Mouse (Mus musculus) forebrain, embryonic 16.5 days (tissue): ENCODE results near the gene 3110082I17Rik. TPM values are rescaled to one million over a fixed set of nuclear protein-coding genes. Genes with fewer than 3 reads are reported as not detected.

Experiments used
- ATAC-seq: fragments of 200-750 bp; cut with Nextera tagmentation; 2 replicates; pipeline ENCODE4 v1.8.0; 2017; ENCODE audit warnings: mild to moderate bottlenecking, moderate library complexity
- H3K27ac ChIP-seq: fragments of 300-500 bp; sonication (generic); 2 replicates; pipeline ENCODE4 v1.5.1; 2014; ENCODE audit warnings: low read length, control low read depth
- H3K27me3 ChIP-seq: fragments of 300-500 bp; sonication (generic); replicated peaks from 2 replicates; pipeline ENCODE4 v1.6.1; 2014; ENCODE audit warnings: low read length; ENCODE audit not compliant: control insufficient read depth, insufficient read depth
- H3K36me3 ChIP-seq: fragments of 300-500 bp; sonication (generic); 2 replicates; pipeline ENCODE4 v1.6.1; 2014; ENCODE audit not compliant: control insufficient read depth, insufficient read depth
- H3K4me1 ChIP-seq: fragments of 300-500 bp; sonication (generic); replicated peaks from 2 replicates; pipeline ENCODE4 v1.6.1; 2014; ENCODE audit warnings: low read length; ENCODE audit not compliant: control insufficient read depth, insufficient read depth
- H3K4me2 ChIP-seq: fragments of 300-500 bp; sonication (generic); 2 replicates; pipeline ENCODE4 v1.6.1; 2014; ENCODE audit warnings: mild to moderate bottlenecking, low read length, control low read depth
- H3K4me3 ChIP-seq: fragments of 300-500 bp; sonication (generic); replicated peaks from 2 replicates; pipeline ENCODE4 v1.5.1; 2014; ENCODE audit warnings: mild to moderate bottlenecking, low read length, control low read depth
- H3K9ac ChIP-seq: fragments of 300-500 bp; sonication (generic); replicated peaks from 2 replicates; pipeline ENCODE4 v1.6.1; 2014; ENCODE audit warnings: low read depth, low read length, control low read depth
- H3K9me3 ChIP-seq: fragments of 300-500 bp; sonication (generic); 2 replicates; pipeline ENCODE4 v1.6.1; 2016; ENCODE audit warnings: low read length; ENCODE audit not compliant: control insufficient read depth
- WGBS: fragments of 180-500 bp; shearing (Covaris S2); extraction: QIAGEN DNeasy Blood & Tissue Kit; methylation state at CpG from one replicate; pipeline ENCODE4 v1.1.7; 2014; 5-methylcytosine and 5-hydroxymethylcytosine counted together
- polyA plus RNA-seq: library from polyadenylated mRNA; unstranded; fragments of >200 nt; fragmentation: Nextera tagmentation; extraction: Ambion mirVana; gene quantifications from 2 replicates; pipeline ENCODE4 v1.2.1, GENCODE M21; 2015

The 3110082I17Rik gene
- polyA plus RNA-seq, 1 experiment from 2014 or later, result 22.7 TPM

- no peak for ATAC-seq
- H3K9me3 ChIP-seq, result no peaks in the 10 kb centered on the region
- H3K27ac ChIP-seq, result no peak overlapping the region
- H3K4me2 ChIP-seq, result no peak overlapping the region
- H3K4me1 ChIP-seq, result no peaks in the 10 kb centered on the region
- H3K9ac ChIP-seq, result no peak overlapping the region
- peaks cover 8% of the 10 kb centered on the region; the same call in 1 of the 2 replicates for H3K36me3 ChIP-seq
- WGBS, result 83% methylated on average over 8 of the region's 8 CpGs
- no peaks in the 10 kb centered on the region for H3K27me3 ChIP-seq
- H3K4me3 ChIP-seq, result no peak overlapping the region
Observed at GRCm38 (mm10) chr5:139332590-139333272, 127.6 kb downstream of the 3110082I17Rik start.

- 23% methylated on average over 8 of the region's 8 CpGs for WGBS
- 0 out of 2 replicates have a peak, but pooled peaks have one; percentile 31 for ATAC-seq
- H3K9ac ChIP-seq, result no peak overlapping the region
Observed at GRCm38 (mm10) chr5:139331742-139332141, 128.6 kb downstream of the 3110082I17Rik start.

DNA sequence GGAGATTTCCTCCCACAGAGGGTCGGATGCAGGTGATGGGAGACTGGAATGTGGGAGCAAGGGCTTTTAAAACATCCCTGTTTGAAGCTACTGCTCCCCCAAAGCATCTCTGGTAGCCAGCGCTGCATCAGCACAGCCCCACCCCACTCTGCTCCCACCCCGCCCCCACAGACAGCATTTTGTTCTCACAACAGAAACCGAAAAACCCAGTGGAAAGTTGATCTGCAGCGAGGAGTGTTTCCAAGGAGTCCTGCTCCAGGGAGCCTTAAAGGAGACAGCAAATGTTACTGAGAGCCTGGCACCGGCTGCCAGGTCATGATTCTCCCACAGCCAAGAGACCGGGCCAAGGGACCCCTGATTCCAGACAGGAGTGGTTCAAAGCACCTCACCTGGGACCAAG, 129.6 kb downstream of the 3110082I17Rik start:
- Histone ChIP-seq H3K27ac (no peak overlapping the region), H3K4me2 (no peak overlapping the region), H3K36me3 (no peaks in the 10 kb centered on the region; the same call in 1 of the 2 replicates), H3K4me3 (no peak overlapping the region), H3K27me3 (peaks cover 5% of the 10 kb centered on the region), H3K9ac (no peak overlapping the region), H3K9me3 (no peaks in the 10 kb centered on the region), H3K4me1 (no peaks in the 10 kb centered on the region)
- 71% methylated on average over 7 of the region's 7 CpGs for WGBS
- no peak for ATAC-seq

More at GRCm38 (mm10) chr5:139331742-139332141, 128.6 kb downstream of the 3110082I17Rik start:
- H3K4me1 ChIP-seq, result no peaks in the 10 kb centered on the region
- H3K36me3 ChIP-seq, result peaks cover 2% of the 10 kb centered on the region; the same call in 1 of the 2 replicates
- H3K27ac ChIP-seq, result no peak overlapping the region
- H3K27me3 ChIP-seq, result no peaks in the 10 kb centered on the region
- no peak overlapping the region for H3K4me2 ChIP-seq
- H3K4me3 ChIP-seq, result no peak overlapping the region
- no peaks in the 10 kb centered on the region for H3K9me3 ChIP-seq

- Histone ChIP-seq H3K9me3 (no peaks in the 10 kb centered on the region), H3K27ac (no peak overlapping the region), H3K4me3 (no peak overlapping the region), H3K36me3 (no peaks in the 10 kb centered on the region), H3K4me1 (peaks cover 14% of the 10 kb centered on the region), H3K4me2 (no peak overlapping the region), H3K27me3 (peaks cover 24% of the 10 kb centered on the region), H3K9ac (no peak overlapping the region)
- WGBS, result 72% methylated on average over 7 of the region's 7 CpGs
- no peak for ATAC-seq
Observed at GRCm38 (mm10) chr5:139327634-139328020, 132.7 kb downstream of the 3110082I17Rik start.

GRCm38 (mm10) chr5:139326986-139327633, 133.2 kb downstream of the 3110082I17Rik start:
- Histone ChIP-seq H3K36me3 (no peaks in the 10 kb centered on the region), H3K4me1 (peaks cover 14% of the 10 kb centered on the region), H3K9ac (no peak overlapping the region), H3K4me3 (no peak overlapping the region), H3K27ac (no peak overlapping the region), H3K9me3 (no peaks in the 10 kb centered on the region), H3K27me3 (peaks cover 24% of the 10 kb centered on the region), H3K4me2 (no peak overlapping the region)
- WGBS, result 76% methylated on average over 7 of the region's 7 CpGs
- no peak for ATAC-seq

DNA sequence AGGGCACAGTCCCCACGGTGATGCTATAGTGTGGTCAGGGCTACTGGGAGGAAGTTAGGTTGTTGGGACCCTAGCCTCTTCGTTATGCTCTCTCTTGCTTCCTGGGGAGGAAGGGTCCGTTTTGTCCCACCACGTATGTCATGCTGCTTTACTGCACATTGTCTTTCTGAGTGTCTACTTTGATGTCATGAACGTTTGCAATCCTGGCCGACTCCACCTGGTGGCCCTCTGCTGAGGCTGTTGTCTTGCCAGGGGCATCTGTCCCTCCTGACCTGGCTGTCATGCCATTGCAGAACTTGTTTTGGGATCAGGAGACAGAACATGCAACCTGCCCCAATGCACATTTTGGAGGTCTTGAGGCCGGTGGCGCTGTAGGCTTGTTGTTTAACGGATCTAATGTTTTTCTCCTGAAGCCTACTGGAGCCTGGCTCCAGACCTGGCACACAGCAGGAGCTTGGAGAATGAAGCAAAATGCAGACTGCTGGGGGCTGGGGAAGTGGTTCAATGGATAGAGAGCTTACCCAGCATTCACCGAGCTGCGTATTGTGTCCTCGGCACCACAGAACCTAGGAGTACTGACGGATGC, 134.1 kb downstream of the 3110082I17Rik start:
- Histone ChIP-seq H3K9me3 (no peaks in the 10 kb centered on the region), H3K27me3 (peaks cover 24% of the 10 kb centered on the region), H3K36me3 (no peaks in the 10 kb centered on the region), H3K4me3 (no peak overlapping the region), H3K27ac (no peak overlapping the region), H3K4me2 (no peak overlapping the region), H3K4me1 (peaks cover 14% of the 10 kb centered on the region), H3K9ac (no peak overlapping the region)
- no peak for ATAC-seq
- 60% methylated on average over 13 of the region's 13 CpGs for WGBS

- H3K27ac ChIP-seq, result no peak within 1 kb of the TSS
- H3K36me3 ChIP-seq, result no peaks in the 10 kb centered on the region
- H3K27me3 ChIP-seq, result peaks cover 24% of the 10 kb centered on the region
- peak within 1 kb of the TSS; percentile 66 for H3K4me3 ChIP-seq
- H3K4me2 ChIP-seq, result peak within 1 kb of the TSS; percentile 73
- 2% methylated on average over 54 of the region's 61 CpGs for WGBS
- H3K9ac ChIP-seq, result peak within 1 kb of the TSS; percentile 75
- H3K4me1 ChIP-seq, result peaks cover 14% of the 10 kb centered on the region
- peak; percentile 87 for ATAC-seq
- no peaks in the 10 kb centered on the region for H3K9me3 ChIP-seq
Observed at GRCm38 (mm10) chr5:139325395-139325966, 134.8 kb downstream of the 3110082I17Rik start, which contains the start of gene Adap1. Adap1 (minus strand) TSS chr5:139325622.

DNA sequence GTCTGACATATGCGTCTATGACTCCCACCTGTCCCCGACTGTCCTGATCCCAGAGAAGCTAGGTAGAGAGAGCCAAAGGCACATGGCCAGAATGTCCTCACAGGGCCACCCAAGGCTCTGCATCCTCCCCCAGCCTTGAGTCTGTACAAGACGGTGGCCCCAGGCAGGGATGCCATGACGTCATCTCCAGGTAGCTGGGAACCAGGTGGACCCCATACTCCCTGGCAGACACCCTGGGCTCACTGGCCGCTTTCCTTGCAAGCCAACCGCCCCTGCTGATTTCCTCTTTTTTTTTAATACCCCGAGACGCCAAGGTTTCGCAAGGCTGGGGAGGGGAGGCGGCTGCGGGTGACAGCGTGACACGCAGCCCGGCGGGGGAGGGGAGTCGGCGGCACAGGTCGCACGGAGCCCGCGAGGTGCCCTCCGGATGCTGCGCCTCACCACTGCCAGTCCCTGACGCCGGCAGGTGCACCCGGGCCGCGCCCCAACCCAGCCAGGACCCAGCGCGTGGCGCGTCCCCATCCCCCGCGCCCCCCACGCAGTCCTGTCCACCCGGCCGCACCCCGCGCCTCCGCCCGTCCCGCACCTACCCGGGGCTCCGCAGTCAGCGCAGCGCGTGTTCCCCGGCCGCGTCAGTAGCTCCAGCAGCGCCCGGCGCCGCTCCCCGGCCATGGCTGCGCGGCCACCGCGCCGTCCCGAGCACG, 135.5 kb downstream of the 3110082I17Rik start:
- peak overlapping the region; percentile 75 for H3K9ac ChIP-seq
- H3K36me3 ChIP-seq, result no peaks in the 10 kb centered on the region
- peaks cover 24% of the 10 kb centered on the region for H3K27me3 ChIP-seq
- peak overlapping the region; percentile 73 for H3K4me2 ChIP-seq
- peaks cover 14% of the 10 kb centered on the region for H3K4me1 ChIP-seq
- H3K4me3 ChIP-seq, result peak overlapping the region; percentile 66
- no peaks in the 10 kb centered on the region for H3K9me3 ChIP-seq
- no peak; the same call in 1 of the 2 replicates for ATAC-seq
- no peak overlapping the region for H3K27ac ChIP-seq
- 2% methylated on average over 49 of the region's 62 CpGs for WGBS
